Mouse (Mus musculus) liver, embryonic 13.5 days (tissue): ENCODE measurements around the gene Abcc4. TPM values are rescaled to one million over a fixed set of nuclear protein-coding genes. Genes with fewer than 3 reads are reported as not detected.

Experiments used
- ATAC-seq: fragments of 200-750 bp; cut with Nextera tagmentation; 2 replicates; pipeline ENCODE4 v1.8.0; 2017; ENCODE audit warnings: low read depth, mild to moderate bottlenecking, moderate number of reproducible peaks, moderate library complexity
- DNase-seq: peaks from one replicate; pipeline ENCODE4 v3.0.0; 2022
- H3K27ac ChIP-seq: fragments of 300-500 bp; sonication (generic); 2 replicates; pipeline ENCODE4 v1.5.1; 2015; ENCODE audit warnings: moderate library complexity, mild to moderate bottlenecking, inconsistent platforms
- H3K27me3 ChIP-seq: fragments of 300-500 bp; sonication (generic); 2 replicates; pipeline ENCODE4 v1.6.1; 2015; ENCODE audit warnings: mild to moderate bottlenecking, inconsistent platforms
- H3K36me3 ChIP-seq: fragments of 300-500 bp; sonication (generic); 2 replicates; pipeline ENCODE4 v1.6.1; 2015; ENCODE audit warnings: mild to moderate bottlenecking, inconsistent platforms
- H3K4me1 ChIP-seq: fragments of 300-500 bp; sonication (generic); replicated peaks from 2 replicates; pipeline ENCODE4 v1.6.1; 2015; ENCODE audit warnings: inconsistent platforms
- H3K4me2 ChIP-seq: fragments of 300-500 bp; sonication (generic); 2 replicates; pipeline ENCODE4 v1.6.1; 2015; ENCODE audit warnings: inconsistent platforms, mild to moderate bottlenecking, moderate library complexity
- H3K4me3 ChIP-seq: fragments of 300-500 bp; sonication (generic); replicated peaks from 2 replicates; pipeline ENCODE4 v1.5.1; 2015; ENCODE audit warnings: mild to moderate bottlenecking, inconsistent platforms
- H3K9ac ChIP-seq: fragments of 300-500 bp; sonication (generic); 2 replicates; pipeline ENCODE4 v1.6.1; 2015; ENCODE audit warnings: mild to moderate bottlenecking, inconsistent platforms
- H3K9me3 ChIP-seq: fragments of 300-500 bp; sonication (generic); replicated peaks from 2 replicates; pipeline ENCODE4 v1.6.1; 2016; ENCODE audit warnings: inconsistent platforms
- WGBS: fragments of 180-500 bp; shearing (Covaris S2); methylation state at CpG from one replicate; pipeline ENCODE4 v1.1.7; 2015; ENCODE audit not compliant: insufficient replicate concordance; 5-methylcytosine and 5-hydroxymethylcytosine counted together
- microRNA-seq: library from miRNA; unstranded; fragments of <30 nt; microRNA quantifications from one replicate; pipeline ENCODE4, GENCODE M21; 2016
- polyA plus RNA-seq: library from polyadenylated mRNA; unstranded; fragments of >200 nt; fragmentation: Nextera tagmentation; extraction: Ambion mirVana; gene quantifications from 2 replicates; pipeline ENCODE4 v1.2.1, GENCODE M21; 2015

The Abcc4 gene
- polyA plus RNA-seq, 1 experiment from 2014 or later = 1.7 TPM

DNA sequence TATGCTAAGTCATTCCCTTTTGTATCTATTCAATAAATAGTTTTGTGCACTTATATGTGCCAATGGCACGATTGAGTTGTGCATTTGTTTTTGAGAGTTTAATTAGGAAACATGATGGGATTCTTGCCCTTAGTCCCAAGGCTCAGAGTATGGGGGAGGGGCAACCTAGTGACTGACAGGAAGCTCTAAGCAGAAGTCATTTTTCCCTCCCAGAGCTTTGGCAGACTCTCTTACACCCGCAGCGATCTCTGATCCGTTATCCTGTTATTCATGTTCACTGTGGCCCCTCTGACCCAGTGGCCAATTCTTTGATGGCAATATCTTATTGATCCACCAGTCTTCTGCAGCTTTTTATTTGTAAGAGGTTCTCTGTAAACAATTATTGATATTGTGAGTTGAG is 253.4 kb downstream of the Abcc4 start:
- Histone ChIP-seq H3K27ac (no peak overlapping the region), H3K27me3 (no peaks in the 10 kb centered on the region), H3K9me3 (no peaks in the 10 kb centered on the region), H3K4me2 (no peak overlapping the region), H3K9ac (no peak overlapping the region), H3K36me3 (no peaks in the 10 kb centered on the region), H3K4me3 (no peak overlapping the region), H3K4me1 (no peaks in the 10 kb centered on the region)
- WGBS = 7% methylated on average over 4 of the region's 4 CpGs
- ATAC-seq (no peak), DNase-seq (no peak)

GRCm38 (mm10) chr14:118440155-118440554 is 265.9 kb downstream of the Abcc4 start:
- H3K27ac ChIP-seq = no peak overlapping the region
- H3K9me3 ChIP-seq = no peaks in the 10 kb centered on the region
- H3K9ac ChIP-seq = no peak overlapping the region
- DNase-seq = no peak
- no peak for ATAC-seq
- H3K4me1 ChIP-seq = peaks cover 3% of the 10 kb centered on the region; the same call in 1 of the 2 replicates
- no peak overlapping the region for H3K4me2 ChIP-seq
- no peaks in the 10 kb centered on the region for H3K36me3 ChIP-seq
- no peak overlapping the region for H3K4me3 ChIP-seq
- 54% methylated on average over 8 of the region's 8 CpGs for WGBS
- peaks cover 66% of the 10 kb centered on the region for H3K27me3 ChIP-seq

GRCm38 (mm10) chr14:118437156-118437931 is 268.7 kb downstream of the Abcc4 start:
- peak overlapping the region; percentile 53 for H3K4me2 ChIP-seq
- H3K27me3 ChIP-seq = peaks cover 81% of the 10 kb centered on the region
- 2% methylated on average over 36 of the region's 36 CpGs for WGBS
- ATAC-seq = no peak
- peaks cover 3% of the 10 kb centered on the region; the same call in 1 of the 2 replicates for H3K4me1 ChIP-seq
- DNase-seq = no peak
- no peaks in the 10 kb centered on the region for H3K36me3 ChIP-seq
- no peak overlapping the region for H3K9ac ChIP-seq
- no peak overlapping the region for H3K27ac ChIP-seq
- H3K4me3 ChIP-seq = peak overlapping the region; percentile 33
- no peaks in the 10 kb centered on the region for H3K9me3 ChIP-seq

DNA sequence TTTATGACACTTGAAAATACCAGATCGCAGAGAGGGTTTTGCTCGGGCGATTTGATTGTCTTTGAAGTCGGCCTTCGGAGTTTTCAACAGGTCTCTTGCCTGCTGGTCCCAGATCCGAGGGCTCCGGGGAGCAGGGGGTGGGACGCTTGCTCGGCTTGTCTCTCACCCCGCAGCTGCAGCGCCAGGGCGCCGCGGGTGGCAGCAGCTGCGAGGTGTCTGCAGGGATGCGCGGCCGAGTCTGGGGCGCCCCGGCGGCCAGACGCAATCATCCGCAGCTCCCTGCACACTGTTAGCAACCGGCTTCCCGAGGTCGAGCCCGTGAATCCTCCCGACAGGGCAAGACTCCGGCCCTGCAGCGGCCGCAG is 269.2 kb downstream of the Abcc4 start:
- Histone ChIP-seq H3K9ac (no peak overlapping the region), H3K36me3 (no peaks in the 10 kb centered on the region), H3K4me3 (peak overlapping the region; percentile 33), H3K4me1 (peaks cover 3% of the 10 kb centered on the region; the same call in 1 of the 2 replicates), H3K4me2 (peak overlapping the region; percentile 53), H3K27ac (no peak overlapping the region), H3K9me3 (no peaks in the 10 kb centered on the region), H3K27me3 (peaks cover 76% of the 10 kb centered on the region)
- DNase-seq = no peak
- no peak for ATAC-seq
- under 1% methylated on average over 31 of the region's 31 CpGs for WGBS

DNA sequence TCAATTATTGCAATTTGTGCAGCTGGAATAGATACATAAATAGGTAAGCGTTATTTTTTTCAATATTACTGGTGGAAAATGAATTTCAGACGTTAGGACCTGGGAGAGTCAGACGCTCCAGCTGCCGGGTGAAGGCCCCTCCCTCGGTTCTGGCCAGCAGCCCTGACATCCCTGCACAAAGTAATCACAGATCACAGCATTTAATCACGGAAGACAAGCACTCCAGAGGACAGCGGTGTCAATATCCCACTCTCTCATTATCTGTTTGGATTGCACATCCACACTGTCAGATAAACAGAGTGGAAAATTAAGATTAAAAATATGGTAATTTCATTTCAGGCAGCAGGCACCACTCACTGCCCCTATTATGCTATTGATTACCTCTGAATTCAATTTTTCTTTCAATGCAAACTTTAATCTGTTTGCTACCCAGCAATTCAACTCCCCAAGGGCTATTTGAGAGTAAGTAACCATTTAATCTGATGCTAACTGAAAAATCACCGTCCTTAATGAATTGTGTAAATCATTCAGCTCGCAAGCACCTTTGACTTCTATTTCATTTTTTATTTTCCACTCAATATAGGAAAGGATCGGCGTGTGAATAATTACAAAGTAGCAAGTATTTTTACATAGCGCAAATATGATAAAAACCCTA is 270.2 kb downstream of the Abcc4 start:
- WGBS = 34% methylated on average over 12 of the region's 12 CpGs
- Histone ChIP-seq H3K4me3 (no peak overlapping the region), H3K27me3 (peaks cover 69% of the 10 kb centered on the region), H3K36me3 (no peaks in the 10 kb centered on the region), H3K9ac (no peak overlapping the region), H3K4me1 (peaks cover 3% of the 10 kb centered on the region; the same call in 1 of the 2 replicates), H3K4me2 (no peak overlapping the region), H3K9me3 (no peaks in the 10 kb centered on the region), H3K27ac (no peak overlapping the region)
- no peak for DNase-seq
- no peak for ATAC-seq

- WGBS = 54% methylated on average over 4 of the region's 4 CpGs
These were observed 271.2 kb downstream of the Abcc4 start for GRCm38 (mm10) chr14:118434842-118435241.

DNA sequence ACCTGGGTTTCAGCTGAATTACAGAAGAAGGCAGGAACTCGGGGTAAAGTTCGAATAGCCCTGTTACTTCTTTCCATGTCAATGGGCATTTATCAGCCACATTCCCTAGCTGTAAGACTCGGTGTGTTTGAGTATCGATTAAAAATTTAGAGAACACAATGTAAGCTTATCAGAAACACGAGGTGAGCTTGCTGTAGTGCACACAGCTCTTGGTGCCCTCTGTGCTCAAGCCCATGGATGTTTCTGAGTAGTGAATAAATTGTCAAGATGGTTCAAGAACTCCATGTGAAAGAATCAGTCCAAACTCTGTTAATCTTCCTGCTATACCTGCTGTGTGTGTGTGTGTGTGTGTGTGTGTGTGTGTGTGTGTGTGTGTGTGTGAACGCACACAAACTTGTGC is 272.2 kb downstream of the Abcc4 start:
- DNase-seq (no peak), ATAC-seq (no peak)
- H3K4me1 ChIP-seq = peaks cover 3% of the 10 kb centered on the region; the same call in 1 of the 2 replicates
- no peak overlapping the region for H3K4me2 ChIP-seq
- H3K9ac ChIP-seq = no peak overlapping the region
- no peaks in the 10 kb centered on the region for H3K36me3 ChIP-seq
- no peak overlapping the region for H3K4me3 ChIP-seq
- WGBS = 56% methylated on average over 6 of the region's 6 CpGs
- no peaks in the 10 kb centered on the region for H3K9me3 ChIP-seq
- H3K27ac ChIP-seq = no peak overlapping the region
- peaks cover 50% of the 10 kb centered on the region for H3K27me3 ChIP-seq

More at GRCm38 (mm10) chr14:118434842-118435241, 271.2 kb downstream of the Abcc4 start:
- Histone ChIP-seq H3K4me2 (no peak overlapping the region), H3K9ac (no peak overlapping the region), H3K27ac (no peak overlapping the region), H3K36me3 (no peaks in the 10 kb centered on the region), H3K27me3 (peaks cover 60% of the 10 kb centered on the region), H3K9me3 (no peaks in the 10 kb centered on the region), H3K4me3 (no peak overlapping the region), H3K4me1 (peaks cover 3% of the 10 kb centered on the region; the same call in 1 of the 2 replicates)
- ATAC-seq (no peak), DNase-seq (no peak)

Small RNAs within 50 kb of the gene (microRNA-seq; reads per million reads assigned to microRNA genes)
- not detected for gene Mir6391

Other genes with a start within 250 kb of the Abcc4 start
- 0.20 and 0.51 TPM in 2 replicates for gene Cldn10, start 81.7 kb upstream of the Abcc4 start, polyA plus RNA-seq
- 2.1 and 2.6 TPM in 2 replicates for gene Dzip1, start 219.2 kb upstream of the Abcc4 start, polyA plus RNA-seq
- 29.3 and 36.6 TPM in 2 replicates for gene Dnajc3, start 231.8 kb upstream of the Abcc4 start, polyA plus RNA-seq